Mouse (Mus musculus): ENCODE data around the gene Pdhx.

Gene Pdhx

DNA sequence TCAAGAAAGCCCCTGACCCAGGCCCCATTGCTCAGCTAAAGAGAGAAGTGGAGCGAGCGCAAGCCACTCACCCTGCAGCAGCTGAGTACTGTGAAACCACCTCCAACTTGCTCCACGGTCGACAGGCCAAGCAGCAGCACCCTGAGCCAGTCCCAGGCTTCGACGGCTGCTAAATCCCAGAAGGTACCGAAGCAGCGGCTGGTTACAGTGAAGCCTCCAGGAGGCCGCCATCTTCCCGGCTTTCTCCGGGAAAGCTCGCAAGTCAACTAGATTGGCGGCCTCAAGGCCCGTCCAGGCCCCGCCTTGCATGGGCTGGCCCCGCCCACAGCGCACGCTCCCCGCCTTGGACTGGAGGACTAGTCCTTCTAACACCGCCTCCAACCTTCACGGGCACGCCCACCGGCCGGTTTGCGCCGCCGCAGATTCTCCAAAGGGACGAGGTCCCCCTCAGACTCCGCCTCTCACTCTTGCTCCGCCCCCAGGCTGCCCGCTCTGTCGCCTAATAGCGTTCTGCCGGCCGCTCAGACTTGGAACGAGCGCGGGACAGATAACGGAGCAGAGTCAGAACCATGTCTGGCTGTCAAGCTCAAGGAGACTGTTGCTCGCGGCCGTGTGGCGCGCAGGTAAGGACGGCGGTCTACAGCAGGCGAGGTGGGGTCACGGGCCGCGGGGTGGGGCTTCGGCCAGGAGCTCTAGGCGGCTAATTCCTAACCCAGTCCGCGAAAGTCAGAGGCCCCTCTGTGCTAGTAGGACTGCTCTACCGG, at the start of gene Pdhx, which contains the start of gene Apip:
Gene Pdhx, minus strand, starts transcription at position 295 of the 764 bp plus-strand sequence.
Gene Apip, plus strand, starts transcription at position 457 of the 764 bp plus-strand sequence.
- DNase-seq (ENCODE audit: low read depth, low spot score) = peak; percentile 99

DNA sequence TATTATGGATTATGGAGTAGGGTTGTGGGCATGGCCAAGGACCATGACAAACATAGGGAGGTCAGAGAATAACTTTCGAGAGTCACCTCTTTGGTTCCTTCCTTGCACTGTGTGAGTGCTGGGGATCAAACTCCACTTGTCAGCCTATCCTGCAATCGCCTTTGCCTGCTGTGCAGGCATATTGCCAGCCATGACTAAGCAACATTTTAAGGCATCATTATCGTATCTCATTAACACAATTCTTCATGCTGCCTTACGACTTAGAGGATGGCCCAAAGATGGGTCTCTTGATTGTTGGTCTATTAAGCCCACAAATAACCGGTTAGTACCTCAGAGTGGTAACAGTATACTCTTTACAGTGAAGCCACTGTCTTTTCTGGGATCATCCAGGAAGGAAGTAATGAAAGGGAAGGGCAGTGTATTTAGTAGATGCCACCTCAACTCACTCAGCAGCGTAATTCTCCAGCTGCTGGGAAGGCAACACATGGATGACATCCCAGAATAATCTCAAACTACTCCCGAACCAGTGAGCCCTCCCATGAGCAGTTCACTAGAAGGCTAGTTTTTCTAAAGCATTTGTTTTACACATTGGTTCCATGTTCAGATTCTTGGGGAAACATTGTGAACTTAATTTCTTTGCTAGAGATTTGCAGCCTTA, 46.0 kb upstream of the Pdhx start:
- no peak for DNase-seq (ENCODE audit: low read depth, low spot score)

DNA sequence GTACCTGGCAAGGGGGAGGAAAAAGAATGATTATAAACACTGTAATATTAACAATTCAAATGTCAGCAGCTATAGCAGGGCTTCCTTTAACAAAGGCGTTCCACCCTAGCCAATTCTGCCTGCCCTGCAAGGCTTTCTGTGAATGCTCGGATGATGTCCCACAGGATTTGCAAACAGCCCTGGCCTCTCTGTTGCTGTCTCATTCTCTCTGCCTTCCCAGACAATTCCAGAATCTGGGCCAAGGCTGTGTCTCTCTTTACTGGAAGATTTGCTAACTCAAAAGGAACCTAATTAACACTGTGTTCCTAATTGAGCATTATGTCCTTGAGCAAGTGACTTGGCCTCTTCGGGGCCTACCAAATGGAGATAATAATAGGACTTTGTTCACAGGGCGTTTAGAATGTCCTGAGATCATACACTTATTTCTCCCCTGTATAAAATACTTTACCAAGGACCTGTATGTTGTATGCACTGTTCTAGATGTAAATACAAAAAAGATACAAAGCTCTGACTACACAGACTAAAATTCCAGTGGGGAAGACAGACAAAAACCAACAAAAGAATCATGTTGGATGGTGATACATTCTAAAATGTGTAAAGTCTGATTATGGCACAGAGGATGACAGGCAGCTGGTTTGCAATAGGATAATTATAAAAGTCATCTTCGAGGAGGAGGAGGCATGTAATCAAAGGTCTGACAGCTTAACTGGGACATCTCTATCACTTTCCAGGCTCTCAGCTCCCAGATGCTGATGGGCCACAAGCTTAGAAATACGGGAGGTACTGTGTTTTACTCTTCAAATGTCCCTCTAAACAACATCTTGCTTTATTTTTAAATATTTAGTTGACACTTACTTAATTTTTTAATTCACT, 45.2 kb upstream of the Pdhx start:
- DNase-seq (ENCODE audit: low read depth, low spot score) = no peak

DNA sequence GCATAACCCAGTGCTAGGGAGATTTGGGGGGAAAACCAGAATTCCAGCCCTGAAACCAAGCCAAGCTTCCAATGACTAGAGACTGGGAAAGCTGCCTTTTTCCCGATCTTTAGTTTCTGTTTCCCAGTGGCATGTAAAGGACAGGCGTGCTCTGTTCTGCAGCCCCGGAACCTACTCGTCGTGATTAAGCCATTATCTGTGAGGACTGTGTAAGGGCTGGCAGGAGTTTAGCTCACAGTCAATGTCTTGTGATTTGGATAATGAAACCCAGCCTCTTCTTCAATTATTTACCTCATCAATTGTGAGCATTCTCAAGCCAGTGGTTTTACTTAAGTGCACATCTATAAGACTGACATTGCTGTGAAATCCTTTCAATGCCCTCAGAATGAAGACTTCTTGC, 43.9 kb upstream of the Pdhx start:
- DNase-seq (ENCODE audit: low read depth, low spot score) = peak; percentile 48

- no peak for DNase-seq (ENCODE audit: low read depth, low spot score)
Measured at GRCm38 (mm10) chr2:103111669-103112068, 38.4 kb upstream of the Pdhx start.

DNA sequence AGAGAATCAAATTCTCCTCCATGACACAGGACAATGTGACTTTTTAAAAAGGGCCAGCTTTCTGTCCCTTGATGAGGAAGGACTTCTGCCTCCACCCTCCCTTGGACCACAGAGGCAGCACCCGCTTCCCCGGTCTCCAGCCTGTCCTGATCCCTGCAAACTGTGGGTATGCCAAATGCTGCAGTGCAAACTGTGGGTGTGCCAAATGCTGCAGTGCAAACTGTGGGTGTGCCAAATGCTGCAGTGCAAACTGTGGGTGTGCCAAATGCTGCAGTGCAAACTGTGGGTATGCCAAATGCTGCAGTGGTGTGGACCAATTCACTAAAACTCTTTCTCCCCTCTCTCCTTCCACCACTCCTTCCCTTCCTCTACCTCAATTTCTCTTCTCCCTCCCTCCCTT, 32.9 kb upstream of the Pdhx start:
- DNase-seq (ENCODE audit: low read depth, low spot score) = no peak

- no peak for DNase-seq (ENCODE audit: low read depth, low spot score)
Measured at GRCm38 (mm10) chr2:103102595-103102994, 29.3 kb upstream of the Pdhx start.

DNA sequence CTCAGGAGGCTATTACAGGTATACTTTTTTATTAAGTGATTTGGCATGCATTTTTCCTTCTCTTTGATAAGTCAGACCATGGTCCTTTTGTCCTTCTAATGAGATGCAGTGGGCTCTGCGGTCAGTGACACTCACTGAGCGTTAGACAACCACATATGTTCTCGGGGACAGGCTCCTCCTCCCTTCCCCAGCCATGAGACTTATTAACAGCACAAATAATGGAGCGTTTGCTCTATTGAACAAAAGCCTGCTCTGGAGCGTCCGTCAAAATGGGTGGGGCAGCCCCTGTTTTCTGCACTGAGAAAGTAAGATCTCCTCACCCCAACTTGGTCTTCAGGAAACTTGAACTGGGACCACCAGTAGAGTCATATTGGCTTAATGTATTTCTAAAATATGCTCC, 16.2 kb upstream of the Pdhx start:
- no peak for DNase-seq (ENCODE audit: low read depth, low spot score)

- peak; percentile 16 for DNase-seq (ENCODE audit: low read depth, low spot score)
Measured at GRCm38 (mm10) chr2:103088099-103088498, 14.8 kb upstream of the Pdhx start.

DNA sequence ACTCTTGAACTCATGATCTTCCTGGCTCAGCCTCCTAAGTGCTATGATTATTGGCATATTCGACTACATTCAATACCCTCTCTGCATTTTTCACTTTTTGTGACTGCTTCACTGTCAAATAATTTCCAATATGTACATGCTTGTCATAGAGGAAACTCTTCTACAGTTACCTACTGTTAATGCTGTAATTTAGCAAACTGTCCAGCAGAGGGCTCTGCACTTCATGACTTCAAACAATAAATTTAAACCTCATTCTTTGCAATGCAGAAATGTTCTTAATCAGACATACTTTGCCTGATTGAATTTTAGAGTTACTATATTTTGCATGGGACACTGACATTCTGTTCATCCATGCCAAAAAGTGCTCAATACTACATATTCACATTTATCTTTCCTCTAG, 13.1 kb upstream of the Pdhx start:
- DNase-seq (ENCODE audit: low read depth, low spot score) = peak; percentile 79

- no peak for DNase-seq (ENCODE audit: low read depth, low spot score)
Measured at GRCm38 (mm10) chr2:103085633-103086032, 12.3 kb upstream of the Pdhx start.

GRCm38 (mm10) chr2:103084451-103084850, 11.1 kb upstream of the Pdhx start:
- peak; percentile 68 for DNase-seq (ENCODE audit: low read depth, low spot score)

DNA sequence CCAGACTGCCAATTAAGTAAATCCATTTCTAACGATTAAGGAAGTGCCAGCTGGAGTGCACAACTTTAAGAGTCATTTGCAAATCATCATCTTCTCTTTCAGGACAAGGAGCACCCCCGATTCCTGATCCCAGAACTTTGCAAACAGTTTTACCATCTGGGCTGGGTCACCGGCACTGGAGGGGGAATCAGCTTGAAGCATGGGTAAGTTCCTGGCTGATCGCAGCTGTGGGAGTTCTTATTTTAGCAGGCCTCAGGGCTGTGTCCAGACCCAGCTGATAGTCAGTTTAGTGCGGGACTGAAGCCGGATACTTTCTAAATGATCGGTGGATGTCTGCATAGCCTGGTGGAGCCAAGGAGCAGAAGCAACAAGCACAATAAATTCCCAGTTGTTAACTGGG, 9.5 kb upstream of the Pdhx start:
- no peak for DNase-seq (ENCODE audit: low read depth, low spot score)

- no peak for DNase-seq (ENCODE audit: low read depth, low spot score)
Measured at GRCm38 (mm10) chr2:103081706-103082105, 8.4 kb upstream of the Pdhx start.

GRCm38 (mm10) chr2:103081117-103081516, 7.8 kb upstream of the Pdhx start:
- no peak for DNase-seq (ENCODE audit: low read depth, low spot score)

GRCm38 (mm10) chr2:103070586-103070985, 2.7 kb downstream of the Pdhx start:
- DNase-seq (ENCODE audit: low read depth, low spot score) = no peak

- DNase-seq (ENCODE audit: low read depth, low spot score) = no peak
Measured at GRCm38 (mm10) chr2:103069752-103070405, 3.4 kb downstream of the Pdhx start.

GRCm38 (mm10) chr2:103068602-103069001, 4.7 kb downstream of the Pdhx start:
- DNase-seq (ENCODE audit: low read depth, low spot score) = no peak

- no peak for DNase-seq (ENCODE audit: low read depth, low spot score)
Measured at GRCm38 (mm10) chr2:103067552-103068207, 5.6 kb downstream of the Pdhx start.

- no peak for DNase-seq (ENCODE audit: low read depth, low spot score)
Measured at GRCm38 (mm10) chr2:103066683-103067551, 6.4 kb downstream of the Pdhx start.
